Mouse (Mus musculus) thymus, adult 2 months (tissue): ENCODE measurements at regions not wholly inside any gene's neighbourhood (a gene's known extent, or its start where the extent isn't known, plus 50 kb on each side); places are given as distances from the start of the nearest gene placed in this dataset.

Source experiments
- CTCF ChIP-seq: fragments of 200-500 bp; IDR thresholded peaks from 2 replicates; pipeline ENCODE4 v1.5.1; 2012; ENCODE audit warnings: mild to moderate bottlenecking, control low read depth, low read length, moderate library complexity, borderline replicate concordance; ENCODE audit not compliant: control insufficient read depth, poor library complexity, insufficient read depth; ENCODE audit errors: extremely low read depth
- POLR2A ChIP-seq: fragments of 200-500 bp; IDR thresholded peaks from 2 replicates; pipeline ENCODE4 v1.6.1; 2012; ENCODE audit warnings: mild to moderate bottlenecking, low read length, control low read depth, moderate library complexity; ENCODE audit not compliant: control insufficient read depth, poor library complexity, insufficient read depth; ENCODE audit errors: extremely low read depth

DNA sequence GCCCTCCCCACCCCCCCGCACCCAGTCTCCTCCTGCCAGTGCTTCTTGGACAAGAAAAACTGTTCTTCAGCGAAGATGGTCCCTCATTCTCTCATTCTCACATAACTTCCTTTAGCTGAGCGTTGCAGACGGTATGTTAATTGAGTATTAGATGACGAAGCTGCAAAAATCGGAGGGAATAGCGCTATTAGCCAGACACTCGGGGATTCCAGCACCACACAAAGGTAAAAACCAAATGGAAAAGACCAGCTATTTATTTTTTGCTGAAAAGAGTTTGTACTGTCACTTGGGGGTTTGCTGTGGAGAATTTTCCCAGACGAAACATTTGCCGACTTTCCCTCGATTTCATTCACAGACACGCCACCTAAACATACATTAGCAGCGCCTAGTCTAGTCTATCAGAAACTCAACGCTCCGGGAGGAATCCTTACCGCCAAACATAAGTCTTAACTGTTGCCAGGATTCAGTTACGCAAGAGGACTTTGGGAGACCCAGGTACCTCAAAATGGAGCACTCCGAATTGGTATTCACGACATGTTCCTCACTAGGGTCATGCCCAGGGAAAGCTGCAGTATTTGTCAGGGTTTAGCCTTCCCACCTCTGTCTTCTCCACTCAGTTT, 178.4 kb upstream of the Lrig3 start:
- TF ChIP-seq POLR2A (no peak), CTCF (no peak)
